ENCODE assay signal across 10 mouse cellular contexts in genomic region chr12:9581011-9581410, GRCm38 (mm10). TPM values are rescaled to one million over a fixed set of nuclear protein-coding genes. Genes with fewer than 3 reads are reported as not detected.
A peak's percentile ranks its signal among the peaks of the same experiment; 100 is the strongest.
DNase-seq lines count a peak whose midpoint lies in the region; ATAC-seq and TF ChIP-seq lines count a peak whose summit lies in the region.
"Had no signal": no experiment of that assay in that cellular context is flagged by ENCODE, and none has a peak within 500 bp of the region (broad histone marks: within the 10 kb centered on the region; RNA-seq: fewer than 3 reads in every experiment).

No protein-coding gene starts in this region.

- H3K4me1 ChIP-seq in kidney, embryonic 14.5 days (ENCODE audit: control insufficient read depth, insufficient read depth, low read length): peaks cover 11% of the 10 kb centered on the region; the same call in 1 of the 2 replicates
- peaks cover 11% of the 10 kb centered on the region for H3K4me1 ChIP-seq in hindbrain, embryonic 15.5 days (replicated peaks)
- no peaks in the 10 kb centered on the region; the same call in 1 of the 2 replicates for H3K4me1 ChIP-seq in midbrain, postnatal 0 days (ENCODE audit: insufficient read depth, low read length)

- no peaks in the 10 kb centered on the region for H3K9me3 ChIP-seq in kidney, embryonic 14.5 days (ENCODE audit: control insufficient read depth, low read length)
- H3K9me3 ChIP-seq in hindbrain, embryonic 15.5 days: no peaks in the 10 kb centered on the region
- no peaks in the 10 kb centered on the region for H3K9me3 ChIP-seq in midbrain, postnatal 0 days (ENCODE audit: low read length)

- peak overlapping the region; percentile 55 for H3K4me2 ChIP-seq in kidney, embryonic 14.5 days (replicated peaks; ENCODE audit: low read depth, low read length)
- H3K4me2 ChIP-seq in hindbrain, embryonic 15.5 days: peak overlapping the region; percentile 24
- 0 out of 2 replicates have a peak overlapping the region, but pooled peaks have one; percentile 18 for H3K4me2 ChIP-seq in midbrain, postnatal 0 days (ENCODE audit: low read depth, low read length, poor library complexity, severe bottlenecking)

- H3K27me3 ChIP-seq in kidney, embryonic 14.5 days (ENCODE audit: control insufficient read depth, insufficient read depth, low read length): peaks cover 56% of the 10 kb centered on the region
- H3K27me3 ChIP-seq in hindbrain, embryonic 15.5 days: peaks cover 74% of the 10 kb centered on the region
- H3K27me3 ChIP-seq in midbrain, postnatal 0 days (ENCODE audit: insufficient read depth, low read length): peaks cover 75% of the 10 kb centered on the region

- no peaks in the 10 kb centered on the region; the same call in 1 of the 2 replicates for H3K36me3 ChIP-seq in kidney, embryonic 14.5 days (ENCODE audit: control insufficient read depth, insufficient read depth, low read length)
- no peaks in the 10 kb centered on the region for H3K36me3 ChIP-seq in hindbrain, embryonic 15.5 days
- no peaks in the 10 kb centered on the region for H3K36me3 ChIP-seq in midbrain, postnatal 0 days (ENCODE audit: insufficient read depth, low read length)

- WGBS in kidney, embryonic 14.5 days: 7% methylated on average over 30 of the region's 30 CpGs
- WGBS in hindbrain, embryonic 15.5 days: 1% methylated on average over 29 of the region's 30 CpGs
- WGBS in midbrain, postnatal 0 days: 2% methylated on average over 29 of the region's 30 CpGs

- no peak for ATAC-seq in kidney, embryonic 14.5 days (ENCODE audit: low FRiP score, low TSS enrichment)
- no peak for ATAC-seq in hindbrain, embryonic 15.5 days (ENCODE audit: low FRiP score, low read depth)
- no peak for ATAC-seq in midbrain, postnatal 0 days (ENCODE audit: low FRiP score)

- no peak overlapping the region for H3K27ac ChIP-seq in kidney, embryonic 14.5 days (ENCODE audit: low read depth, low read length)
- H3K27ac ChIP-seq in hindbrain, embryonic 15.5 days (replicated peaks): no peak overlapping the region
- no peak overlapping the region for H3K27ac ChIP-seq in midbrain, postnatal 0 days (ENCODE audit: low read depth, low read length)
- H3K27ac ChIP-seq: liver, embryonic 14.5 days had no signal

- no peak overlapping the region for H3K9ac ChIP-seq in kidney, embryonic 14.5 days (ENCODE audit: low read depth, low read length)
- H3K9ac ChIP-seq in hindbrain, embryonic 15.5 days: no peak overlapping the region
- no peak overlapping the region for H3K9ac ChIP-seq in midbrain, postnatal 0 days (replicated peaks; ENCODE audit: low read length, poor library complexity, severe bottlenecking)
- H3K9ac ChIP-seq: liver, embryonic 14.5 days had no signal

- no peak for DNase-seq in kidney, postnatal 36 days
- peak; percentile 68 for DNase-seq in embryo, embryonic 11 days
- DNase-seq in midbrain, postnatal 0 days (ENCODE audit: low spot score): no peak
- DNase-seq in cerebellum, adult 11 months: no peak
- no peak for DNase-seq in layer of hippocampus, adult 18-20 months (ENCODE audit: low spot score in 2 of 2)
- no peak for DNase-seq in thymus, adult 18-20 months

- TF ChIP-seq CTCF in midbrain, postnatal 0 days (IDR thresholded peaks at IDR 0.05): no peak

- H3K4me3 ChIP-seq in kidney, embryonic 14.5 days (ENCODE audit: low read length): peak overlapping the region; percentile 29
- H3K4me3 ChIP-seq in hindbrain, embryonic 15.5 days: peak overlapping the region; percentile 9; the same call in 1 of the 2 replicates
- peak overlapping the region; percentile 10; the same call in 1 of the 2 replicates for H3K4me3 ChIP-seq in midbrain, postnatal 0 days (ENCODE audit: low read depth, low read length)

RNA-seq across cellular contexts. Expression of gene Osr1, which starts 11.1 kb away (rescaled TPM):
- 35.0 and 47.2 TPM in 2 replicates for polyA plus RNA-seq in kidney, embryonic 14.5 days (2014; fragmentation: Nextera tagmentation; extraction: Ambion mirVana)
- polyA plus RNA-seq in hindbrain, embryonic 15.5 days (2015; fragmentation: Nextera tagmentation; extraction: Ambion mirVana): 11.7 and 12.4 TPM in 2 replicates
- total RNA-seq in midbrain, postnatal 0 days (2014; rRNA removed): 17.0 and 21.2 TPM in 2 replicates
- polyA plus RNA-seq in midbrain, postnatal 0 days (2015; fragmentation: Nextera tagmentation; extraction: Ambion mirVana): 7.7 and 8.1 TPM in 2 replicates
- 1 to 10 TPM; 3.1 to 3.8 TPM for total RNA-seq in layer of hippocampus, adult 18-20 months (2021)
- total RNA-seq: MEL had no signal
